Mouse (Mus musculus) R1 (cell line): Measurements from ENCODE around the gene Pik3c2b.
"Not testable (repeated sequence)": the region's sequence is repeated elsewhere in the genome, so short reads cannot be mapped to it uniquely, and the experiment has no call there.

ENCODE experiments used
- DNase-seq: peaks from one replicate; pipeline ENCODE4 v3.0.0-alpha.2; 2018; ENCODE audit warnings: low read depth, low spot score

Pik3c2b gene

DNA sequence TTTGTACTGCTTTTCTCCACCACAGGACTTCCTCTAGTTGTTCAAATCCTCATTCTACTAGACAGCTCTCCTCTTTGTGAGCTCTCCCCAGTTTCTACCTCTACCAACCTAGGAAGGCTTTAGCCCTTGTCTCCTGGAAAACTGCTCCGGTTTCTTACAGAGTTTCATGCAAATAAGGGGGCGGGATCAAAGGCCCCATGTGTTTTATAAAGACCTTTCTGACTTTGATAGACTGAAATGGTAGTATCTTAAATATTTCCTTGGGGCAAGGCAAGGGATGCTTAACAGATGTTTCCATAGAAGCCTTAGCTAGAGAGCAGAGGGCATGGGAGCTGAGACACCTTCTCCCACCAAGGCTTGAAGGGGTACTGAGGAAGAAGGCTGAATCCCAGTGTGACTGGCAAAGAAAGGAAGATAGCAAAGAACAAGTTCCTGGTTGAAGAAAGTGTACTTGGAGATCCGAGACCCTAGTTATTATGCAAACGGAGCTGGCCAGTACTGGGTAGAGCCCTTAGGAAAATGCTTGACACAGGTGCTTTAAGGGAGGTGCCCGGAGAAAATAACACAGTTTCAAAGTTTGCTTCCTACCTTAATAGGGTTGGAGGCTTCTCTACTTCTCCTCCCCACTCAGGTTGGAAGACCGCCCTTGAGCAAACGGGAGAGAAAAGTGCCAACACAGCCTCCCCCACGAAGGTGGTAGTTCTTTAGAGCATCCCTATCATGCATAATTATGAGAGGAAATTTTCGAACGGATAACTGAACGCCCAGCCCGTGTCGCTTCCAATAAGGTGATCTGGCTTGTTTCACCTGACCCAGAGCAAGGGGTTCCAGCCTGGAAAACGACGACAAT is at the start of gene Pik3c2b:
Pik3c2b (plus strand) TSS at position 657 of the 850 bp plus-strand sequence.
- DNase-seq, result peak; percentile 39

DNA sequence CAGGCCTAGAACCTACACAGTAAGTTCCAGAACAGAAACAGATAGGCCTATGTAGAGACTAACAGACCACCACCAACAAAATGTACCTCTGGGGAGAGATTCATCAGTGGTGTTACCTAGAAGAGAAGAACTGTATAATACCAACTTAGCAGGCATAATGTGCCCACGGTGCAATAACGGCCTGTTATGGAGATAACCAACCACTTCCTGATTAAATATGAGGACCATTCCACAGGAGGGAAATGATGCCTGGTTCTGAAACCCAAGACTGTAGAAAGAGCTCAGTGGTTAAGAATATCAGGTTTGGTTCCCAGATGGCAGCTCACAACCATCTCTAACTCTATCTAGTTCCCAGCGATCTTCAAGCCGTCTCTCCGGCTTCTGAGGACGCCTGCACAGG is 45.1 kb upstream of the Pik3c2b start:
- DNase-seq, result no peak

DNA sequence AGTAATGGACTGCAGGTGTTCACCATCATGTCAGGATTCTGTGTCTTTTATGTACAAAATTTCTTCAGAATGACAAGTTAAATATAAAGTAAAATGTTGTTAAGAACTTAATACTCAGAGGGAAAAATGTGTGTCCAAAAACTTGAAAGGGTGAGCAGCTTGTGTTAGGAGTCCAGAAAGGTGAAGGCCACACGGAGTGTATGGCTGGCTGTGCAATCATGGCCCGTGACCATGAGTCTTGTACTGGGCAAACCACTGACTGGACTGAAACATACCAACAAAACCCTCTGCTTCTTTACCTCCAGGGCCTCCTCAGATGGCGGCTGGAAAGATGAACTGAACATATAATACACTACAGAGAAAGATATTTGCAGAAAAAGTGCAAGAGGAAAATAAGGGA is 38.9 kb upstream of the Pik3c2b start:
- no peak for DNase-seq

DNA sequence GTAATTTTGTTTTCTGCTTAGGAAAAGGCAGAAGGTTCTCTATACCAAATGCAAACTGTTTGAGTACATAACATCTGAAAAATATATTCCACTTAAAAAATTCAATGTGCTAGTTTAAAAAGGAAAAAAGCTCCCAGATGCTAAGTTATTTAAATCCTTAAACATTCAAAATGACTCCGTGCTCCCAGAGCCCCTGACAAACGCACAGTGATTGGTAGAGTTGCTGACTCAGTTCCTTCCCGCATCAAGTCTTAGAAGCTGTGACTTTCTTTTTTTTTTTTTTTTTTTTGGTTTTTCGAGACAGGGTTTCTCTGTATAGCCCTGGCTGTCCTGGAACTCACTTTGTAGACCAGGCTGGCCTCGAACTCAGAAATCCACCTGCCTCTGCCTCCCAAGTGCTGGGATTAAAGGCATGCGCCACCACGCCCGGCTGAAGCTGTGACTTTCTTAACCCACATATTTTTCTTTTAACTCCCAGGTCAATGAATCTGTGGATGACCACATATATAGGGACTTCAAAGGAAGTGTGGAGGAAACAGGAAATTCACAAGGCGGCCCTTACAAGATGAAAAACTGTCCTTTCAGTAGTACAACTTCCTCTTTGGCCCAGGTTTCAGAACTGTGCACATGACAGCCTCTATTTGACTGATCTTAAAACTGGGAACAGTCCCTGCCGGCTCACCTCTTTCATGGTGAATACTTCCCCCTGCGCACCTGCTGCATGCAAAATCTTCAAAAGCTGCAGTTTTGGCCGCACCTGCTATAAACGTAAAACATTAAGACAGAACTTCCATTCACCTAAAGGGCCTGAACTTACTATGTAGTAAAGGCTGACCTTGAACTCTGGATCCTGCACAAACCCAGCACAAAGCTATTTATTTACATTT is 33.3 kb upstream of the Pik3c2b start:
- peak; percentile 72 for DNase-seq

DNA sequence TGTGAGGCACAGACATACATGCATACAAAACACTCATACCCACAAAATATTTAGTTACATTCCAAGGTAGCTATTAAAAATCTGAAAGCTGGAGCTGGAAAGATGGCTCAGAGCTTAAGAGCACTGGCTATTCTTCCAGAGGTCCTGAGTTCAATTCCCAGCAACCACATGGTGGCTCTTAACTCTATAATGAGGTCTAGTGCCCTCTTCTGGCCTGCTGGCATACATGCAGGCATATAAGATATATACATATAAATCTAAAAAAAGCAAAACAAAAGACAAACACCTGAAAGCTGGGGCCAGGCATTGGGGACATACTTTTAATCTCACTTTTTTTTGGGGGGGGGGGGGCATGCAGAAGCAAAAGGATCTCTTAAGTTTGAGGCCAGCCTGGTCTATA is 32.1 kb upstream of the Pik3c2b start:
- DNase-seq, result peak; percentile 83

DNA sequence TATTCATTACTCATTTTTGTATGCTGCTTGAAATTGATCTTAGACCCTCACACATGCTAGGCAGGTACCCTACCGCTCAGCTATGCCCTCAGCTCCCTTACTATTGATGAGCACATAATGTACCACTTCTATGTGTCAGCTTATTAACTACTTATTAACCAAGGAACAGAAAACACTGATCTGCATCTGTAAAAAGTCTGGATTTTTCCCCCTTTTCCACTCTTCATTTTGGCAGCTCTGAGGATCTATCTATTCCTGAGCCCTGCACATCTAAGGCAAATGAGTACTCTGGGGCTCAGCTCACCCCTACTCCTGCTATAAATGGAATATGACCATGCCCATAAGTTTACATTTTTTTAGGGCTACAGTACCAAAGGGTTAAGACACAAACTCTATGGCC is 31.3 kb upstream of the Pik3c2b start:
- DNase-seq, result no peak

DNA sequence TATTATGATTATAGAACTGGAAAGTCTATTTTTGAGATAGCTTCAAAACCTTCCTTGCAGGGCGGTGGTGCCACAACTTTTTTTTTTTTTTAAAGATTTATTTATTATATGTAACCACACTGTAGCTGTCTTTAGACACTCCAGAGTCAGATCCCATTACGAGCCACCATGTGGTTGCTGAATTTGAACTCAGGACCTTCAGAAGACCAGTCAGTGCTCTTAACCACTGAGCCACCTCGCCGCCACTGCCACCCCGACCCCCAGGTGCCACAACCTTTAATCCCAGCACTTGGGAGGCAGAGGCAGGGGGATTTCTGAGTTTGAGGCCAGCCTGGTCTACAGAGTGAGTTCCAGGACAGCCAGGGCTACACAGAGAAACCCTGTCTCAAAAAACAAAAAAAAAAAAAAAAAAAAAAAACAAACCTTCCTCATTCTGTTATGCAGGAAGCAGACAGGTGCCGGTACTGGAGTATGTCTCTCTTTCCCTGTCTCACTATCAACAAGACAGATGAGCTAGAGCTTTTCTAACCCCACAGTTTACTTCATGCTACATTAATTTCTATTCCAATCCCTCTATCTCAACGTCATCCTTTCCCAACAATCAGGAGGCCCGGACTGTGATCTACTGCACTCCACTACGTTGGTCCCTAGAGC is 28.6 kb upstream of the Pik3c2b start:
- DNase-seq, result no peak

DNA sequence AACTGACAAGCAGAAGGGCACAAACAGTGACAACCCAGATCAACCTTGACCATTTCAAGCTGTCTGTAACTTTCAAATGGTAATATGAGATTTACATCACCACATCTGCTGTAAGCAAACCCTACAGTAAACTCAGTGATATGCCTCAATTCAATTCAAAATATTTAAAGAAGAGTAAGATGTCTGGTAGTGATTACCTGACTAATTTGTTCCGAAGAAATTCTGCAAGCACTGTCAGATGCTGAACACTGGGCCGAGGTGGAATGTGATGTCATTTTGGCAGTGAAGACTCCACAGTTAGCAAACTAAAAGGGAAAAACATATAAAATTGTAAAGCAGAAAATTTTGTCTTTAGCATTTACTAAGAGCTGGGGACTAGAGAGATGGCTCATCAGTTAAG is 26.9 kb upstream of the Pik3c2b start:
- DNase-seq, result no peak

DNA sequence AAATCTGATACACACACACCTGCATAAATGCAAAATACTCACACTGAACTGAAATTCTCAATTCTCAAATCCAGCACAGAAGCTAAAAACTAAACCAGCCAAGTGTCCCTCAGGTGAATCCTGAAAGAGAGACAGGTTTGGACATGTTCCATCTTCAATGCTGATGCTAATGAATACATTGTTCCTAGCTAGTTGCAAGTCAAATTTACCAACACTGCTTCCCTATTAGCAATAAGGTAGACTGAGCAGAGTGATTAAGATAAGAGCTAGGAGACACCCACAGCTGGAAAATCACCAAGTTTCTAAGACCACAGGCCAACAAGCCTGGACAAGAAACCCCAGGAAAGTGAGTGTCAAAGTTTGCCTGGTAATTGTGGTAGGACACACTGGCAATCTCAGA is 26.2 kb upstream of the Pik3c2b start:
- DNase-seq, result peak; percentile 81

DNA sequence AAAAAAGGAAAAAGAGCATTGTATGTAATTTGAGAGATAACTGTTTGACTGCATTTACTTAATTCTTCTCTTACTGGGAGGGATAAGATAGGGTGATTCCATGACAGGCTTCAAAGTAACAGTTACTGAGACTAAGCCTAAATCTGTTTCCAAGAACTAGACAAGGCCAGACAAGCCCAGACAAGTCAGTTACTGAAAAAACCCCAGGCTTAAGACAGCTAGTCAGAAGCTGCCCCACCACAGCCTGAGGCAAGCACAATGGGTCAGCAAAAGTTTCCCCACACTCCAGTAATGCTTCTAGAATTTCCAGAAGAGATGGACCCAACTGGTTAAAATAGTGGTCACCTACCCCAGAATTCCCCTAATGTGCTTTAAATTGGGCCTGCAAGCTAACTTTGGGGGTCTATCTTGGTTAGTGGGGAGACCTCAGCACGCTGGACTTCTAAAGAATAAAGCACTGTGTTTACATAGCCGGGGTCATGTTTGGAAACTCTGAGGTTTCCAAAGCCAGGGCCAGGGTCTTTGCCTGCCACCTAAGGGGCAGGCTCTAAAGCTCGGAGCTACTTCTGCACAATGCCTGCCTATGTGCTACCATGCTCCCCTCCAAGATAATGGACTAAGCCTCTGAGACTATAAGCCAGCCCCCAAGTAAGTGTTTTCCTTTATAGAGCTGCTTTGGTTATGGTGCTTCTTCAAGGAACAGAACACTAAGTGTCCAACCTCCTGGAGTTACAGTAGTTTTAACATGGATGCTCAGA is 25.2 kb upstream of the Pik3c2b start:
- peak; percentile 85 for DNase-seq

DNA sequence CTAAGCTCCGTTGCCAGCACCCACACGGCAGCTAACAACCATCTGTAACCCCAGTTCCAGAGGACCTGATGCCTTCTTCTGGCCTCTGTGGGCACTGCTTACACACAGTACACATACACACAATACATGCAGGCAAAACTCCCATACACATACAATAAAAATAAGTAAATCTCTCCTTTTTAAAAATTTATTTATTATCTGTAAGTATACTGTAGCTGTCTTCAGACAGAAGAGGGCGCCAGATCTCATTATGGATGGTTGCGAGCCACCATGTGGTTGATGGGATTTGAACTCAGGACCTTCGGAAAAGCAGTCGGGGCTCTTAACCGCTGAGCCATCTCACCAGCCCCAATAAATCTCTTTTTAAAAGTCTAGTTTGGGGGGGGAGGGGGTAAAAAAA is 24.1 kb upstream of the Pik3c2b start:
- no peak for DNase-seq

DNA sequence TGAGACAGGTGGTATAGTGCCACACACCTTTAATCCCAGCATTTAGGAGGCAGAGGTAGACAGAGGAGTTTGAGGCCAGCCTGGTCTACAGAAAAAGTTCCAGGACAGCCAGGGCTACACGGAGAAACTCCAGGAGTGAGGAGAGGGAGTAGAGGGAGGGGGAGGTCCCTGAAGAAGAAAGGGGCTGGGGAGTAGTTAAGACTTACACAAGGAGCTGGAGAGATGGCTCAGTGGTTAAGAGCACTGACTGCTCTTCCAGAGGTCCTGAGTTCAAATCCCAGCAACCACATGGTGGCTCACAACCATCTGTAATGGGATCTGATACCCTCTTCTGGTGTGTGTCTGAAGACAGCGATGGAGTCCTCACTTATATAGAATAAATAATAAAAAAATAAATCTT is 23.5 kb upstream of the Pik3c2b start:
- not testable (repeated sequence) for DNase-seq

DNA sequence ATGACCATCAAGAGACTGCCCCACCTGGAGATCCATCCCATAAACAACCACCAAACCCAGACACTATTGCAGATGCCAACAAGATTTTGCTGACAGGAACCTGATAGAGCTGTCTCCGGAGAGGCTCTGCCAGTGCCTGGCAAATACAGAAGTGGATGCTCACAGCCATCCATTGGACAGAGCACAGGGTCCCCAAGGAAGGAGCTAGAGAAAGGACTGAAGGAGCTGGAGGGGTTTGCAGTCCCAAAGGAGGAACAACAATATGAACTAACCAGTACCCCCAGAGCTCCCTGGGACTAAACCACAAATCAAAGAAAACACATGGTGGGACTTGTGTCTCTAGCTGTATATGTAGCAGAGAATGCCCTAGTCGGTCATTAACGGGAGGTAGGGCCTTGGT is 21.7 kb upstream of the Pik3c2b start:
- DNase-seq, result not testable (repeated sequence)

DNA sequence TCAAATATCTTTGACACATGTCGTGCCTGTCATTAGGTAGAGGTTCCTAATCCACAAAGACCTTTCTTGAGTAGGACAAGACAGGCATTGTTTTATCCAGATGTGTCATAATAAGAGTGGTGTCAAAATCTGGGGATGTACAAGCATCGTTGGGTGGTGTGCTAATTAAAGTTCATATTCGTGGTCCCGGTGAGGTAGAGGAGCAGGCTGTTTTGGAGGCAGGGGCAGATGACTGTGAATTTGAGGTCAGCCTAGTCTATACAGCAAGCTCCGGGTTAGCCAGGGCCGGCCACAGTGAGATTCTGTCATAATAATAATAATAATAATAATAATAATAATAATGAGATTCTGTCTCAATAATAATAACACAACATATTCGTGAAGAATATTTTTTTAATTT is 21.0 kb upstream of the Pik3c2b start:
- DNase-seq, result no peak

DNA sequence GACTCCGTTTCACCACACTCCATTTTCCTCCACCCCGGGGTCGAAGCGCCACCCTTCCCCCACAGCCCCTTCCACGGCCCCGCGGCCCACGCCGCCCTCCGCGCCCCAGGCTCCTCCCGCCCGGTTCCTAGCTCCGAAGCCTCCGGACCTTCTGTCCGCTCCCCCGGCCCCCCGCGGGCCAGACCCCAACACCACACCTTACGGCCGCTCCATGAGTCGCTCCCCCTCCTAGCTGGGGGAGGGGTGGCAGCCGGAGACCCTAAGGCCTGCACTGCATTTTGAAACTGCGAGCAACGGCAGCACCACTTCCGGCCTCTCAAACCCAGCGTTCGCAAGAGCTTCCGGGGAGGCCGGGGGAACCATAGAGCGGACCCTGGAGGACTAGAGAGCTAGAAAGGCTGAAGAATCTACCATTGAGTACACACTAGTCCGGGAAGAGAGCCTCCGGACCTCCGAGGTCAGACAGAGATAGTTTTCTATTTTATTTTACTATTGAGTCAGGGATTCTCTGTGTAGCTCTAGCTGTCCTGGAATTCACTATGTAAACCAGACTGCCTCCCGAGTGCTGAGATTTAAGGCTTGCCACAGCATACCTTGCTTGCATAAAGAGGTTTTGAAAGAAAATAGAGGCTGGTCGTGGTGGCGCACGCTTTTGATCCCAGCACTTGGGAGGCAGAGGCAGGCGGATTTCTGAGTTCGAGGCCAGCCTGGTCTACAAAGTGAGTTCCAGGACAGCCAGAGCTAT is 20.2 kb upstream of the Pik3c2b start:
- peak; percentile 99 for DNase-seq

DNA sequence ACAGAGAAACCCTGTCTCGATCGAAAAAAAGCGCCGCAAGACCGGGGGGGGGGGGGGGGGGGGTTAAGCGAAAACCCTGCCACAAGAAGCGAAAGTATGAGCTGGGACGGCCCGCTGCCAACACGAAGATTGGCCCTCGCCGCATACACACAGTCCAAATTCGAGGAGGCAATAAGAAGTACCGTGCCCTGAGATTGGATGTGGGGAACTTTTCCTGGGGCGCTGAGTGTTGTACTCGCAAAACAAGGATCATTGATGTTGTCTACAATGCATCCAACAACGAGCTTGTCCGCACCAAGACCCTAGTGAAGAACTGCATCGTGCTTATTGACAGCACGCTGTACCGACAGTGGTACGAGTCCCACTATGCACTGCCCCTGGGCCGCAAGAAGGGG is 19.7 kb upstream of the Pik3c2b start:
- DNase-seq, result not testable (repeated sequence)

DNA sequence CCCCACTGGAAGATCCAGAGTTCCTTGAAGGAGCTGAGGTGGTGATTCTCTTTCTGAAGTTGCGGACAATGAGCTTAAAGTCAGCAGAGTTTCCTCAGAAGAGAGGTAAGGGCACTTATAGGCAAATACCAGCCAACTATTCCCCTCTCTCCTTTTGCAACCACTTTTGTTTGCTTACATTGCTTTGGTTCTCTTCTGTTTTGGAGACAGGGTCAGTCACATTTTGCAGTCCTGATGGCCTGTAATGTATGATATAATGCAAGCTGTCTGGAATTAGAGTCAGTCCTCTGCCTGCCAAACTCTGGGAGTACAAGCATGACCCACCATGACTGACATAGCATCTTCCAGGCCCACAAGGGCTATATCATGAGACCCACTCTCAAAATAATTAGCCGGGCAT is 18.3 kb upstream of the Pik3c2b start:
- DNase-seq, result no peak

DNA sequence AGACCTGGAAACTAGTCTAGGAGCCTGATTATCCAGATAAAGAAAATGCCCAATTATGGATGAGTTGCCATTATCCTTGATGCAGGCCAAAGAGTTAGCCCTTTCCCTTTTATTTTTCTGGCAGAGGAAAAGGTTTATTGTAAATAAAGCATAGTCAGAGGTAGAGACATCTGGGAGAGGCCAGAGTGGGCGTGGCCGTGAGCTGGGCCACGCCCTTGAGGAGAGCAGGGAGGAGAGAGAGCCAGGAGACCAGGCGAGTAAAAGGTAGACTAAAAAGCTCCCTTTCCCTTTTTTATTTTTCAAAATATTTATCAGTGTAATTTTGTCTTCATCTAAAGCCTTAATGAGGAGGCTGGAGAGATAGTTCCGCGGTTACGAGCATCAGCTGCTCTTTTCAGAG is 17.5 kb upstream of the Pik3c2b start:
- DNase-seq, result peak; percentile 58

DNA sequence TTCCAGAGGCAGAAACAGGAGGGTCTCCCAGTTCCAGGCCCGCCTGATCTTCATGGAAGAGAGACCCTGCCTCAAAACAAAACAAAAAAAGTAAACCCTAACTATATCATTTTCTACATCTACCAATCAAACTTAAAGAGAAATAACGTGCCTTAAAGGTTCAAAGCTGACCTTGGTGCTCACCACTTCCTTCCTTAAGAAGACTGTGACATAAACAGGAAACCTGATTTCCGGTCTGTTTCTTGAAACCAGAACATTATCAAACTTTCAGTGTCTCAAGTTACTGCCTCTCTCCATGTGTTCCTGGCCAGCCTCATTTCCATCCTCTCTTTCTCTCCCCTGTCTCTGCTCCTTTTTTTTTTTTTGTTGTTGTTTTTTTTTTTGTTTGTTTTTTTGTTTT is 15.7 kb upstream of the Pik3c2b start:
- no peak for DNase-seq

DNA sequence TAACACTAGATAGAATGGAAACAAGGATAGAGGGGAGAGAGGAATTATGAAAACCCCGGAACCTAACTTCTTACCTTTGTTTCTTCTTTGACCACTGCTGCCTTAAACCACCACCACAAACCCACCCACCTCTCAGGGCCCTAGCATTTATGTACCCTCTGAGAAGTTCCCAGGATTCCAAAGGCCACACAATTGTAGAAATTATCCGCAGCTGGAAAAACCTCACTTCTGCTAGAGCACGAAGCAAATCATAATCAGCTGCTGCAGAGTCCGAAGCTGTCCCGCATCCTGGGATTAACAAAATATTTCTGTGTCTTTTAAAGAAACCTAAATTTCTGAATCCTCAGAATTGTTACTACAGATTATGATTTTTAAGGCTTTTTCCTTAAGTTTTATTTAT is 15.0 kb upstream of the Pik3c2b start, which contains the start of gene Mdm4:
Mdm4 (minus strand) TSS at position 101 of the 400 bp plus-strand sequence.
- DNase-seq, result no peak

DNA sequence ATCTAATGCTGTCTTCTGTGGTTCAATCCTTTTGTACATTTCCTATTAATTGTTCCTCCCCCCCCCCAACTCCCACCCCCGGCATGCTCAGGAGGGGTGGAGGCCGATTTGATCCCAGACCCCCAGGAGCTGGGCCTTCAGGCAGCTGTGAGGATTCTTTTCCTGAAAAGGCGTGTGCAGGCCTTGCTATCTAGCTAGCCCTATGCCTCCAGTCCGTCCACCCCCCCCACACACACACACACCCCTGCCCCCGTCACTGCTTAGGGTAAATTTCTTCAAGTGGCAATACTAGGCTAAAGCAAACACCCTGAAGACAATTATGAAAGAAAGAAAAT is 12.5 kb upstream of the Pik3c2b start:
- DNase-seq, result no peak
